Mouse (Mus musculus) heart, postnatal 0 days (tissue): ENCODE measurements at regions not wholly inside any gene's neighbourhood (a gene's known extent, or its start where the extent isn't known, plus 50 kb on each side); places are given as distances from the start of the nearest gene placed in this dataset.

Experiments
- CTCF ChIP-seq: IDR thresholded peaks from 2 replicates; pipeline ENCODE4 v1.5.1; 2016; ENCODE audit warnings: antibody characterized with exemption, control low read depth, low read depth
- EP300 ChIP-seq: IDR thresholded peaks from 2 replicates; pipeline ENCODE4 v1.6.1; 2016; ENCODE audit warnings: antibody characterized with exemption, low read depth

GRCm38 (mm10) chr11:12559663-12560062, 94.9 kb upstream of the Cobl start:
- no peak for TF ChIP-seq CTCF
- no peak for TF ChIP-seq EP300
